Mouse (Mus musculus) brown adipose tissue, adult 24 weeks (tissue): Measurements from ENCODE around the gene Gabrb2. TPM values are rescaled to one million over a fixed set of nuclear protein-coding genes. Genes with fewer than 3 reads are reported as not detected.

Experiments used
- H3K27ac ChIP-seq: fragments of 200-500 bp; replicated peaks from 2 replicates; pipeline ENCODE4 v1.5.1; 2012; ENCODE audit warnings: low read depth, mild to moderate bottlenecking, low read length
- H3K4me1 ChIP-seq: fragments of 200-500 bp; 2 replicates; pipeline ENCODE4 v1.6.1; 2012; ENCODE audit warnings: low read length, mixed read lengths; ENCODE audit not compliant: control insufficient read depth, insufficient read depth, insufficient read length
- H3K4me3 ChIP-seq: fragments of 200-500 bp; 2 replicates; pipeline ENCODE4 v1.5.1; 2012; ENCODE audit warnings: low read depth, mild to moderate bottlenecking, low read length, moderate library complexity; ENCODE audit not compliant: insufficient read depth
- polyA plus RNA-seq: library from polyadenylated mRNA; stranded (reverse); fragments of >200 nt; gene quantifications from 2 replicates; pipeline ENCODE4 v1.2.4, GENCODE M21; 2012; ENCODE audit not compliant: missing spikeins, insufficient read depth, insufficient read length

The Gabrb2 gene
- polyA plus RNA-seq, 1 experiment = not detected

- H3K4me3 ChIP-seq = no peak overlapping the region
- H3K4me1 ChIP-seq = no peaks in the 10 kb centered on the region
- H3K27ac ChIP-seq = no peak overlapping the region
Observed at GRCm38 (mm10) chr11:42592418-42592817, 172.9 kb downstream of the Gabrb2 start.

- no peak overlapping the region for H3K4me3 ChIP-seq
- H3K4me1 ChIP-seq = no peaks in the 10 kb centered on the region
- H3K27ac ChIP-seq = no peak overlapping the region
Observed at GRCm38 (mm10) chr11:42606225-42606624, 186.7 kb downstream of the Gabrb2 start.

- Histone ChIP-seq H3K4me3 (no peak overlapping the region), H3K4me1 (no peaks in the 10 kb centered on the region), H3K27ac (no peak overlapping the region)
Observed at GRCm38 (mm10) chr11:42609128-42609763, 189.7 kb downstream of the Gabrb2 start.

GRCm38 (mm10) chr11:42618195-42618594 lies 198.6 kb downstream of the Gabrb2 start:
- H3K4me1 ChIP-seq = no peaks in the 10 kb centered on the region
- H3K4me3 ChIP-seq = no peak overlapping the region
- no peak overlapping the region for H3K27ac ChIP-seq

- no peaks in the 10 kb centered on the region for H3K4me1 ChIP-seq
- no peak overlapping the region for H3K4me3 ChIP-seq
- H3K27ac ChIP-seq = no peak overlapping the region
Observed at GRCm38 (mm10) chr11:42621109-42621508, 201.6 kb downstream of the Gabrb2 start.

GRCm38 (mm10) chr11:42650111-42650510 lies 230.6 kb downstream of the Gabrb2 start:
- Histone ChIP-seq H3K27ac (no peak overlapping the region), H3K4me1 (no peaks in the 10 kb centered on the region), H3K4me3 (no peak overlapping the region)

GRCm38 (mm10) chr11:42651572-42651971 lies 232.0 kb downstream of the Gabrb2 start:
- Histone ChIP-seq H3K4me1 (no peaks in the 10 kb centered on the region), H3K27ac (no peak overlapping the region), H3K4me3 (no peak overlapping the region)

GRCm38 (mm10) chr11:42654189-42654588 lies 234.6 kb downstream of the Gabrb2 start:
- no peak overlapping the region for H3K27ac ChIP-seq
- no peak overlapping the region for H3K4me3 ChIP-seq
- no peaks in the 10 kb centered on the region for H3K4me1 ChIP-seq

GRCm38 (mm10) chr11:42668657-42669056 lies 249.1 kb downstream of the Gabrb2 start:
- Histone ChIP-seq H3K4me1 (no peaks in the 10 kb centered on the region), H3K4me3 (no peak overlapping the region), H3K27ac (no peak overlapping the region)

Other genes with a start within 250 kb of the Gabrb2 start
- not detected in 2 replicates for gene Gabra1, start 236.8 kb upstream of the Gabrb2 start, polyA plus RNA-seq
- gene Gabra6, start 98.7 kb upstream of the Gabrb2 start, polyA plus RNA-seq = not detected in 2 replicates